In the genomic region with DNA sequence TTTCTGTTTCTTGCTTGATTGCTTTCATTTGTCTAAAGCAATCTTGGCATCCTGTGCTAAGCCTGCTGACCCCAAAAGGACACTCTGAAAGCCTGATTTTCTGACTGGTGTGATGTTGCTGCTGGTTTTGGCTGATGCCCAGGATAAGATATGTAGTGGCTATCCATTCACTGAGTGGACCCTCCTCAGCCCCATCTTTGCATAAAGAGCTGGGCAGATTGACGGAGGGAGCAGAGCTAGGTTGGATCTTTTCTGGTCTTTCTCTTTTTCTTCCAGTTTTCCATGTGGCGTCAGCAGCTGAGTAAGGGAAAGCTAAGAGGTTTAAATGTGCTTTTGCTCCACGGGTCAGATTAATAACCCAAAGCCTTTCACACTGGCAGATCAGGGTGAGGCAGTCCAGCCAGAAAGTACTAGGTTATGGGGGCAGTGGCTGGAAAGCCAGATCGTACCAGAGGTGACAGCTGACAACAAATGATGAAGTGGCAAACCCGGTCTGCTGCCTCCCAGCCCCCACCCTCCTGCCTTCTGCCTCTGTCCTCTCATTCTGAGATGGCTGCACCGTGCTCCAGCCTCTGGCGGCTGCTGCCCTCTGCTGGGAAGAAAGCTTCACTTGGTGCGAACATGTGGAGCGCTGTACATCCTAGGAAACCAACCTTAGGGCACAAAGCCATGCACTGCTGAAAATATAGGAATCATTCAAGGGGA, we compare ENCODE assay signal across 8 mouse cellular contexts.
DNase-seq lines count a peak whose midpoint lies in the region; ATAC-seq and TF ChIP-seq lines count a peak whose summit lies in the region.

No protein-coding gene starts in this region.

- H3K9ac ChIP-seq in heart, postnatal 0 days (replicated peaks; ENCODE audit: low read depth, low read length) = no peak overlapping the region
- H3K9ac ChIP-seq in liver, embryonic 12.5 days = no peak overlapping the region
- no peak overlapping the region; the same call in 1 of the 2 replicates for H3K9ac ChIP-seq in neural tube, embryonic 15.5 days (replicated peaks)

- TF ChIP-seq EP300 in heart, postnatal 0 days (IDR thresholded peaks at IDR 0.05; ENCODE audit: low read depth) = no peak

- peak overlapping the region; percentile 12 for H3K4me3 ChIP-seq in megakaryocyte, embryonic 14.5 days (replicated peaks)
- no peak overlapping the region for H3K4me3 ChIP-seq in embryonic facial prominence, embryonic 10.5 days
- H3K4me3 ChIP-seq in heart, postnatal 0 days (ENCODE audit: low read depth, low read length) = no peak overlapping the region
- H3K4me3 ChIP-seq in liver, embryonic 12.5 days = no peak overlapping the region
- H3K4me3 ChIP-seq in neural tube, embryonic 15.5 days (replicated peaks) = peak overlapping the region; percentile 13; the same call in 1 of the 2 replicates

- peaks cover 4% of the 10 kb centered on the region; the same call in 1 of the 2 replicates for H3K4me1 ChIP-seq in megakaryocyte, embryonic 14.5 days
- H3K4me1 ChIP-seq in embryonic facial prominence, embryonic 10.5 days = 0 out of 2 replicates have a peak, but pooled peaks cover 3% of the 10 kb centered on the region
- H3K4me1 ChIP-seq in heart, postnatal 0 days (ENCODE audit: control insufficient read depth, insufficient read depth) = no peaks in the 10 kb centered on the region
- no peaks in the 10 kb centered on the region for H3K4me1 ChIP-seq in liver, embryonic 12.5 days
- H3K4me1 ChIP-seq in neural tube, embryonic 15.5 days = peaks cover 13% of the 10 kb centered on the region

- H3K4me2 ChIP-seq in heart, postnatal 0 days (ENCODE audit: low read depth, low read length) = no peak overlapping the region
- no peak overlapping the region for H3K4me2 ChIP-seq in liver, embryonic 12.5 days
- H3K4me2 ChIP-seq in neural tube, embryonic 15.5 days = peak overlapping the region; percentile 49

- no peak for ATAC-seq in megakaryocyte, adult 5-6 weeks (ENCODE audit: poor library complexity, severe bottlenecking)
- ATAC-seq in heart, postnatal 0 days (ENCODE audit: insufficient read depth, low read depth) = peak; percentile 83
- ATAC-seq in liver, embryonic 12.5 days = peak; percentile 54; the same call in 1 of the 2 replicates
- ATAC-seq in neural tube, embryonic 15.5 days (ENCODE audit: low FRiP score) = peak; percentile 95

- peak; percentile 79 for DNase-seq in embryonic facial prominence, embryonic 10.5 days (ENCODE audit: low spot score)
- peak; percentile 48 for DNase-seq in heart, postnatal 0 days (ENCODE audit: low spot score)
- DNase-seq in kidney, postnatal 36 days = peak; percentile 53 to 86
- DNase-seq in spleen, postnatal 36 days (ENCODE audit: low spot score in 2 of 2) = no peak

- TF ChIP-seq CTCF in heart, postnatal 0 days (IDR thresholded peaks at IDR 0.05; ENCODE audit: low read depth) = peak; percentile 88

- H3K27ac ChIP-seq in embryonic facial prominence, embryonic 10.5 days (replicated peaks) = 0 out of 2 replicates have a peak overlapping the region, but pooled peaks have one; percentile 0
- H3K27ac ChIP-seq in heart, postnatal 0 days (ENCODE audit: low read depth) = no peak overlapping the region
- no peak overlapping the region for H3K27ac ChIP-seq in liver, embryonic 12.5 days
- peak overlapping the region; percentile 20 for H3K27ac ChIP-seq in neural tube, embryonic 15.5 days (replicated peaks)

- H3K9me3 ChIP-seq in megakaryocyte, embryonic 14.5 days = no peaks in the 10 kb centered on the region
- no peaks in the 10 kb centered on the region for H3K9me3 ChIP-seq in embryonic facial prominence, embryonic 10.5 days
- H3K9me3 ChIP-seq in heart, postnatal 0 days (replicated peaks; ENCODE audit: control insufficient read depth, low read length) = no peaks in the 10 kb centered on the region
- no peaks in the 10 kb centered on the region for H3K9me3 ChIP-seq in liver, embryonic 12.5 days (replicated peaks)
- no peaks in the 10 kb centered on the region for H3K9me3 ChIP-seq in neural tube, embryonic 15.5 days (replicated peaks)

- no peaks in the 10 kb centered on the region for H3K36me3 ChIP-seq in megakaryocyte, embryonic 14.5 days (replicated peaks; ENCODE audit: low read length)
- no peaks in the 10 kb centered on the region for H3K36me3 ChIP-seq in embryonic facial prominence, embryonic 10.5 days (replicated peaks)
- no peaks in the 10 kb centered on the region for H3K36me3 ChIP-seq in heart, postnatal 0 days (replicated peaks; ENCODE audit: control insufficient read depth, insufficient read depth, low read length)
- no peaks in the 10 kb centered on the region for H3K36me3 ChIP-seq in liver, embryonic 12.5 days
- H3K36me3 ChIP-seq in neural tube, embryonic 15.5 days = no peaks in the 10 kb centered on the region

- 18% methylated on average over 9 of the region's 9 CpGs for WGBS in embryonic facial prominence, embryonic 10.5 days
- WGBS in heart, postnatal 0 days = 12% methylated on average over 9 of the region's 9 CpGs
- WGBS in liver, embryonic 12.5 days (ENCODE audit: insufficient replicate concordance) = 11% methylated on average over 9 of the region's 9 CpGs
- 11% methylated on average over 9 of the region's 9 CpGs for WGBS in neural tube, embryonic 15.5 days

- no peaks in the 10 kb centered on the region for H3K27me3 ChIP-seq in megakaryocyte, embryonic 14.5 days (replicated peaks)
- no peaks in the 10 kb centered on the region for H3K27me3 ChIP-seq in embryonic facial prominence, embryonic 10.5 days (replicated peaks; ENCODE audit: low read depth, poor library complexity, severe bottlenecking)
- H3K27me3 ChIP-seq in heart, postnatal 0 days (ENCODE audit: control insufficient read depth, insufficient read depth, low read length) = no peaks in the 10 kb centered on the region
- H3K27me3 ChIP-seq in liver, embryonic 12.5 days (replicated peaks) = no peaks in the 10 kb centered on the region
- H3K27me3 ChIP-seq in neural tube, embryonic 15.5 days (replicated peaks) = no peaks in the 10 kb centered on the region

Comparison
In these comparisons a context has a peak if more than half of its experiments do, and no peak if none do; other contexts are left out.
1. H3K4me3 ChIP-seq: peak in megakaryocyte, embryonic 14.5 days (single experiment) and neural tube, embryonic 15.5 days (single experiment); none in embryonic facial prominence, embryonic 10.5 days (single experiment), heart, postnatal 0 days (single experiment) and liver, embryonic 12.5 days (single experiment).
2. DNase-seq: peak in embryonic facial prominence, embryonic 10.5 days (single experiment), heart, postnatal 0 days (single experiment) and kidney, postnatal 36 days (2 of 2); none in spleen, postnatal 36 days (0 of 2).
3. H3K27ac ChIP-seq: peak in embryonic facial prominence, embryonic 10.5 days (single experiment) and neural tube, embryonic 15.5 days (single experiment); none in heart, postnatal 0 days (single experiment) and liver, embryonic 12.5 days (single experiment).